Mouse (Mus musculus) heart, adult 2 months (tissue): ENCODE results near the gene Tssk4.

Experiments
- CTCF ChIP-seq: fragments of 200-600 bp; IDR thresholded peaks from 2 replicates; pipeline ENCODE4 v1.8.1; 2022; ENCODE audit warnings: antibody characterized with exemption, mild to moderate bottlenecking, moderate library complexity
- EP300 ChIP-seq: fragments of 200-500 bp; IDR thresholded peaks from 2 replicates; pipeline ENCODE4 v1.6.1; 2011; ENCODE audit warnings: low read depth, low read length, control low read depth; ENCODE audit not compliant: insufficient read depth
- POLR2A ChIP-seq: fragments of 200-500 bp; IDR thresholded peaks from 2 replicates; pipeline ENCODE4 v1.6.1; 2011; ENCODE audit warnings: mild to moderate bottlenecking, low read depth, low read length, control low read depth; ENCODE audit not compliant: insufficient read depth

- TF ChIP-seq EP300 (no peak), POLR2A (no peak), CTCF (no peak)
Measured at GRCm38 (mm10) chr14:55656935-55657334, 7.0 kb downstream of the Tssk4 start.
